Mouse (Mus musculus): ENCODE data around the gene Arhgap28. TPM values are rescaled to one million over a fixed set of nuclear protein-coding genes. Genes with fewer than 3 reads are reported as not detected.

Gene Arhgap28
- polyA plus RNA-seq, 1 experiment from 2014 or later, result 16.5 TPM

DNA sequence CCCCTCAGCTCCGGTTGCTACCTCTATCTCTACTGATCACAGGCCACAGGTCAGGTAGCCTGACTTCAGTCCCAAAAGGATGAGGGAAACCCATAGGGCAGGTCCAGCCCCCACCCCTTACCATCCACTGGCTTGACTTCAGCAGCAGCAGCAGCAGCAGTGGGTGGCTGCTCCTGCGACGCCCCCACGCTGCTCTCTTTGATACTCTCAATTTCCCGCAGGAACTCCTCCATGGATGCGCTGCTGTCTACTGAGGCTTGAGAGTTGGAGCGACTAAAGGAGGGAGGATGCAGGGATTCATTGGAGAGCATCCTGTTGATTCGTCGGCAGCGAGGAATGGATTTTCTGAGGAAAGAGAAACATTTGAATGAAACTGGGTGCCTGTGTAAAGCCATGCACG is 102.8 kb downstream of the Arhgap28 start:
- Histone ChIP-seq H3K27ac (ENCODE audit: low read depth, low read length) (no peak overlapping the region), H3K4me1 (replicated peaks; ENCODE audit: control insufficient read depth, insufficient read depth, low read length) (no peaks in the 10 kb centered on the region), H3K4me3 (ENCODE audit: low read depth, low read length) (no peak overlapping the region), H3K9me3 (ENCODE audit: control insufficient read depth, low read length) (no peaks in the 10 kb centered on the region), H3K36me3 (ENCODE audit: control insufficient read depth, insufficient read depth, low read length) (no peaks in the 10 kb centered on the region), H3K27me3 (replicated peaks; ENCODE audit: control insufficient read depth, insufficient read depth, low read length) (no peaks in the 10 kb centered on the region), H3K9ac (ENCODE audit: low read depth, low read length) (no peak overlapping the region), H3K4me2 (no peak overlapping the region)
- ATAC-seq (replicated peaks; ENCODE audit: low FRiP score) (no peak), DNase-seq (ENCODE audit: low spot score) (no peak)
- WGBS, result 80% methylated on average over 11 of the region's 11 CpGs

DNA sequence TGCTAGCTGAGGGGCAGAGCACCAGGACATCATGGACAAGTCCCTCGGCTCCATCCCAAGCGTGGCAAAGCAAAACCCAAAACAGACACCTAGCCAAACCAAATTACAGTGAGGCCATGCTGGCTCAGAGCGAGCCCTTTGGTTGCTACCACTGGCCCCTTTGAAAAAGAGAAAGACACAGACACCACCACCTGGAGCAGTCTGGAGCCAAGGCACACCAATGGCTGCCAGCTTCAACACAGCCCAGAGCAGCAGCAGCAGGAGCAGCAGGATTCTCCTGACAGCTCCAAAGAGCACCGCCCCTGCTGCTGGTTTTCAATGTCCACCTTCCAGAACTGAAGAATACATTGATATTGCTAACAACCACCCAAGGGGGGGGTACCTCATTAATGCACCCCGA is 104.5 kb downstream of the Arhgap28 start:
- ATAC-seq (replicated peaks; ENCODE audit: low FRiP score), result no peak
- DNase-seq (ENCODE audit: low spot score), result no peak
- no peak overlapping the region for H3K4me3 ChIP-seq (ENCODE audit: low read depth, low read length)
- H3K27me3 ChIP-seq (replicated peaks; ENCODE audit: control insufficient read depth, insufficient read depth, low read length), result no peaks in the 10 kb centered on the region
- no peaks in the 10 kb centered on the region; the same call in 1 of the 2 replicates for H3K36me3 ChIP-seq (ENCODE audit: control insufficient read depth, insufficient read depth, low read length)
- no peaks in the 10 kb centered on the region for H3K9me3 ChIP-seq (ENCODE audit: control insufficient read depth, low read length)
- no peaks in the 10 kb centered on the region for H3K4me1 ChIP-seq (replicated peaks; ENCODE audit: control insufficient read depth, insufficient read depth, low read length)
- no peak overlapping the region for H3K9ac ChIP-seq (ENCODE audit: low read depth, low read length)
- no peak overlapping the region for H3K4me2 ChIP-seq
- no peak overlapping the region for H3K27ac ChIP-seq (ENCODE audit: low read depth, low read length)
- WGBS, result 94% methylated on average over 5 of the region's 5 CpGs

DNA sequence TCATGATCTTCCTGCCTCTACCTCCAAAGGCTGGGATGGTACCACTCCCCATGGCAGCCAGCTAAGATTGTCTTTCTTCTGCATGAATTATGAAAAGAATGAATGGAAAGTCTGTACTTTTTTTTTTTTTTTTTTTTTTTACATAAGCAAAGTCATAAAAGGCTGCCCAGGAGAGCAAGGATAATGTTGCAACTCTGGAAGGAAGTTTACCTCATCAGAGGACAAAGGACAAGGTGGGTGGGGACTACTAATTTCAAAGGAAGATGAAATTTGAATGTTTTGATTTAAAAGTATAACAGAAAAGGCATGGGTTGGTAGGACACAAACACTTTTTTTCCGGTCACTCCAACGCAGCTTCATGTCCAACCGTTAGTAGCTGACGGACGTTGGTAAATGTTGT is 107.5 kb downstream of the Arhgap28 start:
- H3K4me1 ChIP-seq (replicated peaks; ENCODE audit: control insufficient read depth, insufficient read depth, low read length), result no peaks in the 10 kb centered on the region
- no peaks in the 10 kb centered on the region; the same call in 1 of the 2 replicates for H3K36me3 ChIP-seq (ENCODE audit: control insufficient read depth, insufficient read depth, low read length)
- H3K27ac ChIP-seq (ENCODE audit: low read depth, low read length), result no peak overlapping the region
- no peak overlapping the region for H3K9ac ChIP-seq (ENCODE audit: low read depth, low read length)
- WGBS, result 94% methylated on average over 5 of the region's 5 CpGs
- H3K4me2 ChIP-seq, result no peak overlapping the region
- ATAC-seq (replicated peaks; ENCODE audit: low FRiP score), result no peak
- no peaks in the 10 kb centered on the region for H3K27me3 ChIP-seq (replicated peaks; ENCODE audit: control insufficient read depth, insufficient read depth, low read length)
- H3K4me3 ChIP-seq (ENCODE audit: low read depth, low read length), result no peak overlapping the region
- no peak for DNase-seq (ENCODE audit: low spot score)
- H3K9me3 ChIP-seq (ENCODE audit: control insufficient read depth, low read length), result no peaks in the 10 kb centered on the region

DNA sequence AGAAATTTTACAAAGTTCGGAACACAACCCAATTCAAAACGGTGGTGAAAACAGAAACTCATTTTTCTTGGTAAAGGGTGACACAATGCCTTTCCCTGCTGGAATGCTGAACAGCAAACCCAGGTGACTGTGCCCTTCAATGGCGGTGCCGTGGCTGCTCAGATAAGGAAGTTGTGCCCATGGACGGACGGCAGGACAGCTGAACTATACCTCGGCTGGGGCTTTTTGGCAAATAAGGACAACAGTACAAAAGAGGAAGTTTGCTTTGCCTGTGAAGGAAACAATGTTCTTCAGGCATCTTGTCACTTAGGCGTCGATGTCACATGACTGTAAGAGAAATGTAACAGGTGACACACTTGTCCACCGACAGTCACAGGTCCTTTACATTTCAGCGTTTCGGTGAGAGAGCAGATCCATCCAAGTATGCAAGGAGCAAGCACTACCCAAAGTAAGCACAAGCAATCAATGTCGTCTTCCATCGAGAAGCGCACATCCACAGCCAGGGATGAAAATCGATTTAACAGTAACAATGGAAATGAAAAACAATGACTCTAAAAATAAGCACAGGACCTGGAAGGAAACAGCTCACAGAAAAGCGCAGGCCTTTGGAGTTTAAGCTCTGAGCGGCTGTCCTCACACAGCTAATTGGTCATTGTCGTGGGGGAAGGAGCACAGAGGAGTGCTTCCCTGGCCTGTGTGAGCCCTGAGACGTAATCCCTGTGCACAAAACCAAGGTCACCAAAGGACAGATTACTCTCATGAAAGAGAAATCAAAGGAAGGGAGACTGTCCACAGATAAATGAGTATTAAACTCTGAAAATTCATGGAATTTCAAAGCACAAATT is 114.2 kb downstream of the Arhgap28 start:
- Histone ChIP-seq H3K27ac (ENCODE audit: low read depth, low read length) (no peak overlapping the region), H3K36me3 (ENCODE audit: control insufficient read depth, insufficient read depth, low read length) (no peaks in the 10 kb centered on the region), H3K4me1 (replicated peaks; ENCODE audit: control insufficient read depth, insufficient read depth, low read length) (no peaks in the 10 kb centered on the region), H3K4me3 (ENCODE audit: low read depth, low read length) (no peak overlapping the region), H3K9ac (ENCODE audit: low read depth, low read length) (no peak overlapping the region), H3K27me3 (replicated peaks; ENCODE audit: control insufficient read depth, insufficient read depth, low read length) (no peaks in the 10 kb centered on the region), H3K4me2 (no peak overlapping the region), H3K9me3 (ENCODE audit: control insufficient read depth, low read length) (no peaks in the 10 kb centered on the region)
- DNase-seq (ENCODE audit: low spot score), result no peak
- no peak for ATAC-seq (replicated peaks; ENCODE audit: low FRiP score)
- 57% methylated on average over 20 of the region's 20 CpGs for WGBS

DNA sequence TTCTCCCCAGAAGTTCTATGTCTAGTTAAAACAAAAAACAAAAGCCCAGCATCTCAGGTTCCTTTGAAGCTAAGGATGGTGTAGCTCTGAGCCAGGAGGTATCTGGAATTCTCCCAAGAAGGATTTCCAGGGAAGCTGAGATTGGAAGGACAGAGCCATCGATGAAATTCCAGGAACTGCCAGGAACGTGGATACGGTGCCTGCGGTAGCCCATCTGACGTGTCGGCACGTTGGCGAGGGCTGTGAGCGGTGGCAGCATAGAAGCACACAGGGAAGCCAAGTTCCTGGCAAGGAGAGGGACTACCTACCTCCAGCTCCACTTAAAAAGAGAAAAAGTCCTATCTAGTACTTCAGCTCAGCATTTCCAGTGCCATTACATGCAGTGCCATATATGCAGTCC is 115.8 kb downstream of the Arhgap28 start:
- Histone ChIP-seq H3K4me1 (replicated peaks; ENCODE audit: control insufficient read depth, insufficient read depth, low read length) (no peaks in the 10 kb centered on the region), H3K36me3 (ENCODE audit: control insufficient read depth, insufficient read depth, low read length) (no peaks in the 10 kb centered on the region), H3K9me3 (ENCODE audit: control insufficient read depth, low read length) (no peaks in the 10 kb centered on the region), H3K9ac (ENCODE audit: low read depth, low read length) (no peak overlapping the region), H3K27ac (ENCODE audit: low read depth, low read length) (no peak overlapping the region), H3K4me2 (no peak overlapping the region), H3K4me3 (ENCODE audit: low read depth, low read length) (no peak overlapping the region), H3K27me3 (replicated peaks; ENCODE audit: control insufficient read depth, insufficient read depth, low read length) (no peaks in the 10 kb centered on the region)
- WGBS, result 91% methylated on average over 9 of the region's 9 CpGs
- DNase-seq (ENCODE audit: low spot score) (no peak), ATAC-seq (replicated peaks; ENCODE audit: low FRiP score) (no peak)

DNA sequence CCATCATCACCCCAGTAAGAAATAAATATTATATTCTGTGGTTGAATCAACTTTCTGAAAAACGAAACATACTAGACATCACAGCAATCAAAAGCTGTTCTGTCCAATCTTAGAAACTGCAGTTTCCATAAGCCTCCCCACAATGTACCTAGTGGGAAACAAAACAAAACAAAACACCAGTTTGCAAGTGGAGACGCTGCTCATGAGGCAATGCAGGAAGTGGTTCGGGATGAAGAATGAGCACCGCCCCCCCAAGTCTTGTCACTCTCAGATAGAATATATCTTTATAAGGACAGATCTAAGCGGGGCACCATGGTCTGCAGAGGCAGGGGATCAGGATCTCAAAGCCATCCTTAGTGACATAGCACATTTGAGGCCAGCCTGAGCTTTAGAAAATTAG is 117.6 kb downstream of the Arhgap28 start:
- Histone ChIP-seq H3K4me3 (ENCODE audit: low read depth, low read length) (no peak overlapping the region), H3K9me3 (ENCODE audit: control insufficient read depth, low read length) (no peaks in the 10 kb centered on the region), H3K27me3 (replicated peaks; ENCODE audit: control insufficient read depth, insufficient read depth, low read length) (no peaks in the 10 kb centered on the region), H3K27ac (ENCODE audit: low read depth, low read length) (no peak overlapping the region), H3K36me3 (ENCODE audit: control insufficient read depth, insufficient read depth, low read length) (no peaks in the 10 kb centered on the region), H3K4me2 (no peak overlapping the region), H3K9ac (ENCODE audit: low read depth, low read length) (no peak overlapping the region), H3K4me1 (replicated peaks; ENCODE audit: control insufficient read depth, insufficient read depth, low read length) (no peaks in the 10 kb centered on the region)
- no peak for DNase-seq (ENCODE audit: low spot score)
- ATAC-seq (replicated peaks; ENCODE audit: low FRiP score), result no peak
- 62% methylated on average over 5 of the region's 5 CpGs for WGBS

DNA sequence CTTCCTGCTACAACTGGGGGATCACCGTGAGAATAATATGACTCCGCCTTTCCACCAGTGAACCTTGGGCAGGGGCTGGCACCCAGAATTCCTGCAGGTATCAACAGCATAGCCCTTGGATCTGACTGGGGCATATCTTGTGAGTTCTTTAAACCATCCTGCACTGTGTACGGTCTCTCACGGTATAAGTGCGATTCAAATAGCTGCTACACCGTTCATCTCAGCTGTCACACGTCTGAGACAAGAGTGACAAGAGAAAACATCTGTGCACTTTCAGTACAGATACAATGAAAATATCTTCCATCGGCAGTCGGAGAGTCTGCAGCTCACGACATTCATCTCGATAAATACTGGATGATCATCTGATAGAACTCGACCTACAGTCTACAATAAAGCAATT is 126.3 kb downstream of the Arhgap28 start:
- no peak overlapping the region for H3K4me3 ChIP-seq (ENCODE audit: low read depth, low read length)
- ATAC-seq (replicated peaks; ENCODE audit: low FRiP score), result no peak
- DNase-seq (ENCODE audit: low spot score), result no peak
- no peak overlapping the region for H3K27ac ChIP-seq (ENCODE audit: low read depth, low read length)
- H3K36me3 ChIP-seq (ENCODE audit: control insufficient read depth, insufficient read depth, low read length), result no peaks in the 10 kb centered on the region; the same call in 1 of the 2 replicates
- no peak overlapping the region for H3K4me2 ChIP-seq
- no peak overlapping the region for H3K9ac ChIP-seq (ENCODE audit: low read depth, low read length)
- 85% methylated on average over 12 of the region's 12 CpGs for WGBS
- no peaks in the 10 kb centered on the region for H3K4me1 ChIP-seq (replicated peaks; ENCODE audit: control insufficient read depth, insufficient read depth, low read length)
- no peaks in the 10 kb centered on the region for H3K9me3 ChIP-seq (ENCODE audit: control insufficient read depth, low read length)
- no peaks in the 10 kb centered on the region for H3K27me3 ChIP-seq (replicated peaks; ENCODE audit: control insufficient read depth, insufficient read depth, low read length)

DNA sequence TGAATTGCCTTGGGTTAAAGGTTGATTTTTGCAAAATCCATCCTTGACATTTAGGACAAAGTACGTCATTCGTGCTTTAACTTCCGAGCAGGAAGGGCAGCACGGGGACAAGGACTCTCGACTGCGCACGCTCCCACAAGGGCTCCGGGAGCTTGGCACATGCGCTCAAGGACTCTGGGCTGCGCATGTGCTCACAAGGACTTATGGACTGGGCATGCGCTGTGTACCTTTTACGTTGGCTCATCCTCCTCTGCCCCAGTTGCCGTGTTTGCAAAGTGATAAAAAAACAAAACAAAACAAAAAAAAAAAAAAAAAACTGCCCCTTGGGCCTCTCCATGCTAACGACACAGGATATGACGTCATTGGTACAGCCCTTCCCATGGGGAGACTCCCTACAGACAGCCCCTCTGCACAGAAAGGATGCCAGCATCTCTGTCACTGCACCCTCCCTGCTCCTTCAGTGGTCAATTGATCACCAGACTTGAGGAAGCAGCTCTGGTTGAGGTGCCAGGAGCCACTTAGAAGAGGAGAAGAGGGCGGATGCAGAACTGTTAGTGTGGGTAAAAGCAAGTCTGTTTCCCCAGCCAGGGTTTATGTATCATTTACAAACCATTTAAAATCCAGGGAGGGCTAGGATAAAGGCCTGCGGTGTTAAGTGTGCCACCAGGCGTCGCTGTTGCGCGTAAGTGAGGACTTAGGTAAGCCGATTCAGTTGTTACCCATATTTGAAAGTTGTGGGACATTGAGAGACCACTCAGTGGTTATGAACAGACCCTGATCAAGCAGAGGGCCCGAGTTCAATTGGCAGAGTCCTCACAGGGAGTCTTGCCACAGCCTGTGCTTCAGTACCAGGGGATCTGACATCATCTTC is 134.0 kb downstream of the Arhgap28 start:
- H3K36me3 ChIP-seq (ENCODE audit: control insufficient read depth, insufficient read depth, low read length), result peaks cover 5% of the 10 kb centered on the region
- no peak for ATAC-seq (replicated peaks; ENCODE audit: low FRiP score)
- 67% methylated on average over 23 of the region's 23 CpGs for WGBS
- no peak overlapping the region for H3K9ac ChIP-seq (ENCODE audit: low read depth, low read length)
- H3K4me1 ChIP-seq (replicated peaks; ENCODE audit: control insufficient read depth, insufficient read depth, low read length), result no peaks in the 10 kb centered on the region
- H3K4me2 ChIP-seq, result no peak overlapping the region
- no peak overlapping the region for H3K4me3 ChIP-seq (ENCODE audit: low read depth, low read length)
- H3K9me3 ChIP-seq (ENCODE audit: control insufficient read depth, low read length), result no peaks in the 10 kb centered on the region
- no peaks in the 10 kb centered on the region for H3K27me3 ChIP-seq (replicated peaks; ENCODE audit: control insufficient read depth, insufficient read depth, low read length)
- no peak for DNase-seq (ENCODE audit: low spot score)
- no peak overlapping the region for H3K27ac ChIP-seq (ENCODE audit: low read depth, low read length)

Measured in liver, embryonic 11.5 days (tissue).